Mouse (Mus musculus) intestine, embryonic 14.5 days (tissue): Measurements from ENCODE around the gene Cdh20. TPM values are rescaled to one million over a fixed set of nuclear protein-coding genes. Genes with fewer than 3 reads are reported as not detected.

Experiments
- ATAC-seq: fragments of 200-750 bp; cut with Nextera tagmentation; replicated peaks from 2 replicates; pipeline ENCODE4 v1.8.0; 2017; ENCODE audit warnings: low read depth, moderate number of reproducible peaks, moderate TSS enrichment, moderate library complexity; ENCODE audit not compliant: low FRiP score, low TSS enrichment
- DNase-seq: peaks from one replicate; pipeline ENCODE4 v3.0.0-alpha.2; 2018; ENCODE audit warnings: low spot score
- H3K27ac ChIP-seq: fragments of 300-500 bp; sonication (generic); 2 replicates; pipeline ENCODE4 v1.5.1; 2014; ENCODE audit warnings: low read depth, mild to moderate bottlenecking, control low read depth
- H3K27me3 ChIP-seq: fragments of 300-500 bp; sonication (generic); replicated peaks from 2 replicates; pipeline ENCODE4 v1.6.1; 2014; ENCODE audit warnings: low read length, control low read depth; ENCODE audit not compliant: control insufficient read depth, insufficient read depth
- H3K36me3 ChIP-seq: fragments of 300-500 bp; sonication (generic); 2 replicates; pipeline ENCODE4 v1.6.1; 2014; ENCODE audit warnings: low read length, control low read depth; ENCODE audit not compliant: control insufficient read depth, insufficient read depth
- H3K4me1 ChIP-seq: fragments of 300-500 bp; sonication (generic); replicated peaks from 2 replicates; pipeline ENCODE4 v1.6.1; 2014; ENCODE audit warnings: low read length, control low read depth, mixed read lengths; ENCODE audit not compliant: control insufficient read depth, insufficient read depth
- H3K4me2 ChIP-seq: fragments of 300-500 bp; sonication (generic); 2 replicates; pipeline ENCODE4 v1.6.1; 2014; ENCODE audit warnings: low read length
- H3K4me3 ChIP-seq: fragments of 300-500 bp; sonication (generic); 2 replicates; pipeline ENCODE4 v1.5.1; 2014; ENCODE audit warnings: low read depth, low read length, control low read depth, mixed read lengths
- H3K9ac ChIP-seq: fragments of 300-500 bp; sonication (generic); 2 replicates; pipeline ENCODE4 v1.6.1; 2014; ENCODE audit warnings: mild to moderate bottlenecking, low read length
- H3K9me3 ChIP-seq: fragments of 300-500 bp; sonication (generic); 2 replicates; pipeline ENCODE4 v1.6.1; 2016; ENCODE audit warnings: low read length, control low read depth; ENCODE audit not compliant: control insufficient read depth
- WGBS: fragments of 180-500 bp; shearing (Covaris S2); extraction: QIAGEN DNeasy Blood & Tissue Kit; methylation state at CpG from one replicate; pipeline ENCODE4 v1.1.7; 2014; 5-methylcytosine and 5-hydroxymethylcytosine counted together
- polyA plus RNA-seq: library from polyadenylated mRNA; unstranded; fragments of >200 nt; fragmentation: Nextera tagmentation; extraction: Ambion mirVana; gene quantifications from 2 replicates; pipeline ENCODE4 v1.2.1, GENCODE M21; 2014

Cdh20 gene
- polyA plus RNA-seq, 1 experiment from 2014 or later = 0.07 TPM

- WGBS = 23% methylated on average over 5 of the region's 5 CpGs
- H3K36me3 ChIP-seq = no peaks in the 10 kb centered on the region
- DNase-seq (no peak), ATAC-seq (peak; percentile 72)
- no peak overlapping the region for H3K4me2 ChIP-seq
- H3K27me3 ChIP-seq = no peaks in the 10 kb centered on the region
- no peak overlapping the region for H3K4me3 ChIP-seq
- no peaks in the 10 kb centered on the region for H3K4me1 ChIP-seq
- H3K9ac ChIP-seq = no peak overlapping the region
- H3K9me3 ChIP-seq = no peaks in the 10 kb centered on the region
- H3K27ac ChIP-seq = no peak overlapping the region
Measured at GRCm38 (mm10) chr1:104986222-104986973, 218.1 kb downstream of the Cdh20 start.

GRCm38 (mm10) chr1:104987526-104987925, 219.2 kb downstream of the Cdh20 start:
- Histone ChIP-seq H3K36me3 (no peaks in the 10 kb centered on the region), H3K27ac (no peak overlapping the region), H3K27me3 (no peaks in the 10 kb centered on the region), H3K9me3 (no peaks in the 10 kb centered on the region), H3K9ac (no peak overlapping the region), H3K4me2 (no peak overlapping the region), H3K4me1 (no peaks in the 10 kb centered on the region), H3K4me3 (no peak overlapping the region)
- 91% methylated on average over 16 of the region's 16 CpGs for WGBS
- DNase-seq (no peak), ATAC-seq (no peak)

GRCm38 (mm10) chr1:104992441-104992840, 224.1 kb downstream of the Cdh20 start:
- ATAC-seq = no peak
- no peak overlapping the region for H3K4me3 ChIP-seq

GRCm38 (mm10) chr1:104993905-104994611, 225.7 kb downstream of the Cdh20 start:
- no peak overlapping the region for H3K27ac ChIP-seq
- H3K36me3 ChIP-seq = no peaks in the 10 kb centered on the region
- no peaks in the 10 kb centered on the region for H3K4me1 ChIP-seq
- H3K9ac ChIP-seq = peak overlapping the region; percentile 11
- no peaks in the 10 kb centered on the region for H3K27me3 ChIP-seq
- WGBS = 9% methylated on average over 51 of the region's 51 CpGs
- H3K9me3 ChIP-seq = no peaks in the 10 kb centered on the region
- H3K4me2 ChIP-seq = peak overlapping the region; percentile 91
- ATAC-seq (peak; percentile 72; the same call in 1 of the 2 replicates), DNase-seq (peak; percentile 76)
- H3K4me3 ChIP-seq = peak overlapping the region; percentile 37

More at GRCm38 (mm10) chr1:104992441-104992840, 224.1 kb downstream of the Cdh20 start:
- Histone ChIP-seq H3K36me3 (no peaks in the 10 kb centered on the region), H3K27ac (no peak overlapping the region), H3K27me3 (no peaks in the 10 kb centered on the region), H3K9me3 (no peaks in the 10 kb centered on the region), H3K4me1 (no peaks in the 10 kb centered on the region), H3K9ac (no peak overlapping the region), H3K4me2 (no peak overlapping the region)
- no peak for DNase-seq

- Histone ChIP-seq H3K9me3 (no peaks in the 10 kb centered on the region), H3K27ac (no peak overlapping the region), H3K4me2 (peak overlapping the region; percentile 91), H3K4me3 (no peak overlapping the region), H3K36me3 (no peaks in the 10 kb centered on the region), H3K4me1 (no peaks in the 10 kb centered on the region), H3K27me3 (no peaks in the 10 kb centered on the region), H3K9ac (no peak overlapping the region)
- DNase-seq (no peak), ATAC-seq (no peak)
- WGBS = 64% methylated on average over 3 of the region's 3 CpGs
Measured at GRCm38 (mm10) chr1:104994612-104994986, 226.3 kb downstream of the Cdh20 start.

DNA sequence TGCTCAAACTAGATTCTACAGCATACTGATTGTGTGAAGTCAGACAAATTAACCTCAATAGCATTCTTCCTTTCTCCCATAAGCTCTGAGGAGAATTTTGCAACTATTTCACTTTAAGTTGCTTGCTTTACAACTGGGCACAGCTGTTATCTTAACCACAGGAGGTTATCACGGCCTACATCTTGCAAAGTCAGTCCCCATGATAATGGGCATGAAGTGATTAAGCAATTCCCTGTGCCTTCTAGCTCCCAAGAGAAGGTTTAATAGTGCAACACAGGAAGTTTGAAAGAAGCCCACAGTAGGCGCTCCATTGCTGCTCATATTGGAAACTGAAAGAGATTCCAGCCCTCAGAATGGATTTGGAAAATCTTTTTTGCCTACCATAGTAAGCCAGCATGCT, 229.5 kb downstream of the Cdh20 start:
- H3K27ac ChIP-seq = no peak overlapping the region
- no peak overlapping the region for H3K4me2 ChIP-seq
- no peak overlapping the region for H3K9ac ChIP-seq
- no peak overlapping the region for H3K4me3 ChIP-seq
- H3K4me1 ChIP-seq = no peaks in the 10 kb centered on the region
- H3K27me3 ChIP-seq = no peaks in the 10 kb centered on the region
- no peaks in the 10 kb centered on the region for H3K9me3 ChIP-seq
- ATAC-seq (no peak), DNase-seq (no peak)
- 66% methylated on average over 2 of the region's 2 CpGs for WGBS
- no peaks in the 10 kb centered on the region for H3K36me3 ChIP-seq

DNA sequence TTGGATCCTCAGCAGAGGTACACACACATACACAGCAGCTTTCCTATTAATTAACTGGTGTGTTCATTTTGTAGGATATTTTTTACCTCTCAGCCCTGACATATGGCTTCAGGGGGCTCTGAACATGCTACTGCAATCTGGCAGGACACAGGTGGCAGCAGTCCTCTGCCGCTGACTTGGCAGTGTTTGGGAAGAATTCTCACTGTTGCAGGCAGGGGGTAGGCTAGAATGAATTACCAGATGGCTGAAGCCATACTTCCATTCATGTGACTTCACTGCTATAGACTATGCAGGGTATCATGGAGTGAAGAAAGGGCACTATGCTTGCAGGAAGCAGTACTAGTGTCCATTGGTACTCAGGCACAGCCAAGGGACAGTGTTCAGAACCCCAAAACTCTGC, 233.8 kb downstream of the Cdh20 start:
- ATAC-seq (no peak), DNase-seq (no peak)
- no peaks in the 10 kb centered on the region for H3K9me3 ChIP-seq
- H3K27me3 ChIP-seq = no peaks in the 10 kb centered on the region
- H3K4me3 ChIP-seq = no peak overlapping the region
- H3K4me2 ChIP-seq = no peak overlapping the region
- 76% methylated on average over 1 of the region's 1 CpGs for WGBS
- H3K27ac ChIP-seq = no peak overlapping the region
- H3K4me1 ChIP-seq = no peaks in the 10 kb centered on the region
- no peak overlapping the region for H3K9ac ChIP-seq
- H3K36me3 ChIP-seq = no peaks in the 10 kb centered on the region

GRCm38 (mm10) chr1:105003786-105004185, 235.5 kb downstream of the Cdh20 start:
- Histone ChIP-seq H3K27me3 (no peaks in the 10 kb centered on the region), H3K4me2 (no peak overlapping the region), H3K4me3 (no peak overlapping the region), H3K9ac (no peak overlapping the region), H3K27ac (no peak overlapping the region), H3K9me3 (no peaks in the 10 kb centered on the region), H3K4me1 (no peaks in the 10 kb centered on the region), H3K36me3 (no peaks in the 10 kb centered on the region)
- WGBS = 94% methylated on average over 1 of the region's 1 CpGs
- ATAC-seq (no peak), DNase-seq (no peak)

- H3K27ac ChIP-seq = no peak overlapping the region
- H3K9ac ChIP-seq = no peak overlapping the region
- H3K36me3 ChIP-seq = no peaks in the 10 kb centered on the region
- WGBS = 41% methylated on average over 2 of the region's 2 CpGs
- H3K4me1 ChIP-seq = no peaks in the 10 kb centered on the region
- ATAC-seq = no peak
- H3K4me3 ChIP-seq = no peak overlapping the region
- no peaks in the 10 kb centered on the region for H3K9me3 ChIP-seq
- no peak overlapping the region for H3K4me2 ChIP-seq
- no peaks in the 10 kb centered on the region for H3K27me3 ChIP-seq
- DNase-seq = no peak
Measured at GRCm38 (mm10) chr1:105012616-105013015, 244.3 kb downstream of the Cdh20 start.
